Mouse (Mus musculus) MEL-GATA-1-ER (cell line): ENCODE results near the gene Gm15114.
"Not testable (repeated sequence)": the region's sequence is repeated elsewhere in the genome, so short reads cannot be mapped to it uniquely, and the experiment has no call there.

Experiments
- DNase-seq: peaks from one replicate; pipeline ENCODE4 v3.0.0-alpha.2; 2012; ENCODE audit warnings: low read depth; ENCODE audit errors: extremely low read depth

Gene Gm15114

GRCm38 (mm10) chrX:148488649-148489048 is at the start of gene Gm15114:
Gm15114 (plus strand) TSS chrX:148488949.
- DNase-seq, result not testable (repeated sequence)
